Mouse (Mus musculus) inflammation-experienced regulatory T-cells, adult 6 months (primary cell): ENCODE measurements at regions not wholly inside any gene's neighbourhood (a gene's known extent, or its start where the extent isn't known, plus 50 kb on each side); places are given as distances from the start of the nearest gene placed in this dataset.

Source experiments
- ATAC-seq: one replicate; pipeline ENCODE4 v1.8.0; 2017

GRCm38 (mm10) chr12:54382965-54383364 is 179.3 kb upstream of the Egln3 start:
- no peak for ATAC-seq

- no peak for ATAC-seq
These were observed 178.4 kb upstream of the Egln3 start for GRCm38 (mm10) chr12:54382061-54382460.

- no peak for ATAC-seq
These were observed 176.7 kb upstream of the Egln3 start for GRCm38 (mm10) chr12:54380322-54380721.

GRCm38 (mm10) chr12:54378576-54378975 is 174.9 kb upstream of the Egln3 start:
- no peak for ATAC-seq

- ATAC-seq, result no peak
These were observed 170.4 kb upstream of the Egln3 start for GRCm38 (mm10) chr12:54374060-54374459.

GRCm38 (mm10) chr12:54369217-54369616 is 165.6 kb upstream of the Egln3 start:
- peak; percentile 99 for ATAC-seq

- no peak for ATAC-seq
These were observed 160.9 kb upstream of the Egln3 start for GRCm38 (mm10) chr12:54364381-54365095.

GRCm38 (mm10) chr12:54361762-54362161 is 158.1 kb upstream of the Egln3 start:
- no peak for ATAC-seq

- ATAC-seq, result no peak
These were observed 150.5 kb upstream of the Egln3 start for GRCm38 (mm10) chr12:54354187-54354586.

- ATAC-seq, result no peak
These were observed 150.0 kb upstream of the Egln3 start for GRCm38 (mm10) chr12:54353694-54354093.

GRCm38 (mm10) chr12:54352963-54353606 is 149.4 kb upstream of the Egln3 start:
- peak; percentile 78 for ATAC-seq

- ATAC-seq, result no peak
These were observed 146.6 kb upstream of the Egln3 start for GRCm38 (mm10) chr12:54350293-54350692.

GRCm38 (mm10) chr12:54349403-54349802 is 145.7 kb upstream of the Egln3 start:
- no peak for ATAC-seq

GRCm38 (mm10) chr12:54343493-54343892 is 139.8 kb upstream of the Egln3 start:
- ATAC-seq, result peak; percentile 74

GRCm38 (mm10) chr12:54335509-54335908 is 131.8 kb upstream of the Egln3 start:
- no peak for ATAC-seq

GRCm38 (mm10) chr12:54334491-54335132 is 131.0 kb upstream of the Egln3 start:
- peak; percentile 60 for ATAC-seq

- peak; percentile 17 for ATAC-seq
These were observed 130.1 kb upstream of the Egln3 start for GRCm38 (mm10) chr12:54333632-54334321.

GRCm38 (mm10) chr12:54327483-54327882 is 123.8 kb upstream of the Egln3 start:
- no peak for ATAC-seq

GRCm38 (mm10) chr12:54326571-54326970 is 122.9 kb upstream of the Egln3 start:
- no peak for ATAC-seq

GRCm38 (mm10) chr12:54320533-54320932 is 116.9 kb upstream of the Egln3 start:
- ATAC-seq, result no peak

- ATAC-seq, result peak; percentile 75
These were observed 113.4 kb upstream of the Egln3 start for GRCm38 (mm10) chr12:54316980-54317471.

- no peak for ATAC-seq
These were observed 112.5 kb upstream of the Egln3 start for GRCm38 (mm10) chr12:54316066-54316567.

- ATAC-seq, result no peak
These were observed 110.5 kb upstream of the Egln3 start for GRCm38 (mm10) chr12:54314153-54314552.
